Mouse (Mus musculus) hematopoietic multipotent progenitor cell, adult 10-12 weeks (in vitro differentiated cells): ENCODE measurements around the gene Epb41l2. TPM values are rescaled to one million over a fixed set of nuclear protein-coding genes. Genes with fewer than 3 reads are reported as not detected.

Source experiments
- polyA plus RNA-seq: library from polyadenylated mRNA; stranded (reverse); fragments of >175 nt; gene quantifications from 2 replicates; pipeline ENCODE4 v1.2.3, GENCODE M21; 2012; ENCODE audit warnings: low replicate concordance

The Epb41l2 gene
- polyA plus RNA-seq = 101 and 110 TPM in 2 replicates

GRCm38 (mm10) chr10:25359208-25359958, at the start of gene Epb41l2:
Epb41l2 (plus strand) TSS chr10:25359798.

GRCm38 (mm10) chr10:25535891-25536331, 176.3 kb downstream of the Epb41l2 start, which contains the start of gene Smlr1:
Smlr1 (minus strand) TSS chr10:25536267.

Other genes starting within 250 kb of the Epb41l2 start
- 10.5 and 11.3 TPM in 2 replicates for gene Akap7, start 51.9 kb upstream of the Epb41l2 start, polyA plus RNA-seq
- not detected in 2 replicates for gene Smlr1, start 176.5 kb downstream of the Epb41l2 start, polyA plus RNA-seq